Mouse (Mus musculus) lung, embryonic 14.5 days (tissue): ENCODE measurements at regions not wholly inside any gene's neighbourhood (a gene's known extent, or its start where the extent isn't known, plus 50 kb on each side); places are given as distances from the start of the nearest gene placed in this dataset.

Experiments
- ATAC-seq: fragments of 200-750 bp; cut with Nextera tagmentation; 2 replicates; pipeline ENCODE4 v1.8.0; 2017; ENCODE audit warnings: mild to moderate bottlenecking, moderate TSS enrichment, moderate library complexity; ENCODE audit not compliant: insufficient read depth
- DNase-seq: peaks from one replicate; pipeline ENCODE4 v3.0.0-alpha.2; 2015
- H3K27ac ChIP-seq: fragments of 300-500 bp; sonication (generic); 2 replicates; pipeline ENCODE4 v1.5.1; 2014; ENCODE audit warnings: low read depth, mild to moderate bottlenecking, moderate library complexity
- H3K27me3 ChIP-seq: fragments of 300-500 bp; sonication (generic); 2 replicates; pipeline ENCODE4 v1.6.1; 2014; ENCODE audit warnings: low read length, control low read depth; ENCODE audit not compliant: insufficient read depth
- H3K36me3 ChIP-seq: fragments of 300-500 bp; sonication (generic); 2 replicates; pipeline ENCODE4 v1.6.1; 2014; ENCODE audit warnings: control low read depth; ENCODE audit not compliant: insufficient read depth
- H3K4me1 ChIP-seq: fragments of 300-500 bp; sonication (generic); 2 replicates; pipeline ENCODE4 v1.6.1; 2014; ENCODE audit warnings: antibody characterized with exemption, control low read depth; ENCODE audit not compliant: insufficient read depth
- H3K4me2 ChIP-seq: fragments of 300-500 bp; sonication (generic); 2 replicates; pipeline ENCODE4 v1.6.1; 2014; ENCODE audit warnings: mild to moderate bottlenecking
- H3K4me3 ChIP-seq: fragments of 300-500 bp; sonication (generic); 2 replicates; pipeline ENCODE4 v1.5.1; 2014; ENCODE audit warnings: low read depth, low read length
- H3K9ac ChIP-seq: fragments of 300-500 bp; sonication (generic); 2 replicates; pipeline ENCODE4 v1.6.1; 2014
- H3K9me3 ChIP-seq: fragments of 300-500 bp; sonication (generic); 2 replicates; pipeline ENCODE4 v1.6.1; 2016; ENCODE audit warnings: low read depth, low read length, control low read depth
- CTCF ChIP-seq: IDR thresholded peaks from 2 replicates; pipeline ENCODE4 v1.5.1; 2016; ENCODE audit warnings: antibody characterized with exemption, low read depth
- WGBS: fragments of 180-500 bp; shearing (Covaris S2); extraction: QIAGEN DNeasy Blood & Tissue Kit; methylation state at CpG from one replicate; pipeline ENCODE4 v1.1.7; 2014; 5-methylcytosine and 5-hydroxymethylcytosine counted together

- no peak for TF ChIP-seq CTCF
These were observed 120.5 kb downstream of the Sptssa start for GRCm38 (mm10) chr12:54535556-54536516.

GRCm38 (mm10) chr12:54534910-54535309, 121.5 kb downstream of the Sptssa start:
- Histone ChIP-seq H3K27me3 (no peaks in the 10 kb centered on the region), H3K9me3 (no peaks in the 10 kb centered on the region), H3K4me1 (no peaks in the 10 kb centered on the region), H3K36me3 (no peaks in the 10 kb centered on the region), H3K27ac (no peak overlapping the region), H3K9ac (no peak overlapping the region), H3K4me3 (no peak overlapping the region), H3K4me2 (no peak overlapping the region)
- ATAC-seq (no peak), DNase-seq (no peak)
- no peak for TF ChIP-seq CTCF
- WGBS, result 35% methylated on average over 7 of the region's 7 CpGs

More at GRCm38 (mm10) chr12:54535556-54536516, 120.5 kb downstream of the Sptssa start:
- H3K9me3 ChIP-seq, result no peaks in the 10 kb centered on the region
- no peak overlapping the region for H3K27ac ChIP-seq
- 53% methylated on average over 6 of the region's 9 CpGs for WGBS
- H3K27me3 ChIP-seq, result no peaks in the 10 kb centered on the region
- no peaks in the 10 kb centered on the region for H3K36me3 ChIP-seq
- H3K4me1 ChIP-seq, result no peaks in the 10 kb centered on the region
- no peak overlapping the region for H3K4me2 ChIP-seq
- no peak overlapping the region for H3K9ac ChIP-seq
- no peak overlapping the region for H3K4me3 ChIP-seq
- no peak for DNase-seq
- no peak for ATAC-seq

- no peak for ATAC-seq
- 42% methylated on average over 5 of the region's 5 CpGs for WGBS
- DNase-seq, result peak; percentile 58
These were observed 123.2 kb downstream of the Sptssa start for GRCm38 (mm10) chr12:54533134-54533533.

GRCm38 (mm10) chr12:54532062-54532461, 124.3 kb downstream of the Sptssa start:
- WGBS, result 81% methylated on average over 8 of the region's 8 CpGs
- H3K36me3 ChIP-seq, result no peaks in the 10 kb centered on the region
- H3K4me1 ChIP-seq, result no peaks in the 10 kb centered on the region
- no peak overlapping the region for H3K4me3 ChIP-seq
- H3K27ac ChIP-seq, result no peak overlapping the region
- ATAC-seq (no peak), DNase-seq (no peak)
- H3K9me3 ChIP-seq, result no peaks in the 10 kb centered on the region
- H3K4me2 ChIP-seq, result no peak overlapping the region
- H3K9ac ChIP-seq, result no peak overlapping the region
- no peaks in the 10 kb centered on the region for H3K27me3 ChIP-seq
- TF ChIP-seq CTCF, result no peak

More at GRCm38 (mm10) chr12:54533134-54533533, 123.2 kb downstream of the Sptssa start:
- Histone ChIP-seq H3K4me3 (no peak overlapping the region), H3K36me3 (no peaks in the 10 kb centered on the region), H3K27me3 (no peaks in the 10 kb centered on the region), H3K4me2 (no peak overlapping the region), H3K4me1 (no peaks in the 10 kb centered on the region), H3K9ac (no peak overlapping the region), H3K27ac (no peak overlapping the region), H3K9me3 (no peaks in the 10 kb centered on the region)
- no peak for TF ChIP-seq CTCF

- H3K4me3 ChIP-seq, result no peak overlapping the region
- no peak overlapping the region for H3K27ac ChIP-seq
- peak; percentile 17 for DNase-seq
These were observed 128.3 kb downstream of the Sptssa start for GRCm38 (mm10) chr12:54528046-54528445.

GRCm38 (mm10) chr12:54527577-54527976, 128.8 kb downstream of the Sptssa start:
- no peak overlapping the region for H3K4me2 ChIP-seq
- H3K9me3 ChIP-seq, result no peaks in the 10 kb centered on the region
- no peaks in the 10 kb centered on the region for H3K36me3 ChIP-seq
- no peak overlapping the region for H3K27ac ChIP-seq
- H3K4me1 ChIP-seq, result no peaks in the 10 kb centered on the region
- no peaks in the 10 kb centered on the region for H3K27me3 ChIP-seq
- H3K4me3 ChIP-seq, result no peak overlapping the region
- no peak overlapping the region for H3K9ac ChIP-seq
- ATAC-seq, result no peak
- no peak for DNase-seq
- no peak for TF ChIP-seq CTCF
- 56% methylated on average over 2 of the region's 2 CpGs for WGBS

More at GRCm38 (mm10) chr12:54528046-54528445, 128.3 kb downstream of the Sptssa start:
- Histone ChIP-seq H3K9me3 (no peaks in the 10 kb centered on the region), H3K36me3 (no peaks in the 10 kb centered on the region), H3K27me3 (no peaks in the 10 kb centered on the region), H3K9ac (no peak overlapping the region), H3K4me1 (no peaks in the 10 kb centered on the region), H3K4me2 (no peak overlapping the region)
- TF ChIP-seq CTCF, result peak; percentile 29; the same call in 1 of the 2 replicates
- no peak for ATAC-seq

- Histone ChIP-seq H3K9ac (no peak overlapping the region), H3K27me3 (no peaks in the 10 kb centered on the region), H3K4me2 (no peak overlapping the region), H3K4me3 (no peak overlapping the region), H3K36me3 (no peaks in the 10 kb centered on the region), H3K9me3 (no peaks in the 10 kb centered on the region), H3K4me1 (no peaks in the 10 kb centered on the region), H3K27ac (no peak overlapping the region)
- 52% methylated on average over 4 of the region's 4 CpGs for WGBS
- DNase-seq, result no peak
- no peak for ATAC-seq
- TF ChIP-seq CTCF, result no peak
These were observed 136.0 kb downstream of the Sptssa start for GRCm38 (mm10) chr12:54520406-54520805.
